Mouse (Mus musculus): ENCODE data around the gene Olfr1474.
"Not testable (repeated sequence)": the region's sequence is repeated elsewhere in the genome, so short reads cannot be mapped to it uniquely, and the experiment has no call there.

Gene Olfr1474

DNA sequence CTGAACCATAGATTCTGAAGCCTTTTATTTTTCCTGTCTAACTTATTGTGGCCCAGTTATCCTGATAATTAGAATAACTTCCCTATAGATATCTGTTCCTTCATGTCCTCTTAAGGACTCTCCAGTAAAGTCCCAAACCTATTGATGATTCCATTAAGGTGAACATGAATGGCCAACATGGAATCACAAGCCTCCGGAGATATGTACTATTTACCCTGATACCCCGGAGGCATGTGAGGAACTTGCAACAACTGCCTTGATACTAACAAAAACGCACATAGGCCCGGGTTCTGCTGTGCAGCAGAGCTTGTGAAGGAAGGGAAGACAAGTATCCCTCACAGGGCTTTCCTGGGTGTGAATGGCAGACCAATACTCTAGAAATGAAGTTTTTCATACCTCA is at the start of gene Olfr1474:
TSS of gene Olfr1474 (plus strand) at position 301 of the 400 bp plus-strand sequence.
- not testable (repeated sequence) for DNase-seq (ENCODE audit: low spot score)

DNA sequence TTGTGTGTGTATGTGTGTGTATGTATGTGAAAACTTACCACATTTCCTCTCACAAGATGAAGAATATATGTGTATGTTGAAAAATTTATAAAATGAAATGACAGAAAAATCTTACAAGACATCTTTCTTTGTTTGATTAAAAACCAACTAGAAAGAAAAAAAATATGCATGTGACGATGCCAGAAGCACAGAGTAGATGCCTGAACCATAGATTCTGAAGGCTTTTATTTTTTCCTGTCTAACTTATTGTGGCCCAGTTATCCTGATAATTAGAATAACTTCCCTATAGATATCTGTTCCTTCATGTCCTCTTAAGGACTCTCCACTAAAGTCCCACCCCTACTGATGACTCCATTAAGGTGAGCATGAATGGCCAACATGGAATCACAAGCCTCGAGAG is 26.3 kb upstream of the Olfr1474 start, which contains the start of gene Olfr1471:
TSS of gene Olfr1471 (plus strand) at position 301 of the 400 bp plus-strand sequence.
- not testable (repeated sequence) for DNase-seq (ENCODE audit: low spot score)

DNA sequence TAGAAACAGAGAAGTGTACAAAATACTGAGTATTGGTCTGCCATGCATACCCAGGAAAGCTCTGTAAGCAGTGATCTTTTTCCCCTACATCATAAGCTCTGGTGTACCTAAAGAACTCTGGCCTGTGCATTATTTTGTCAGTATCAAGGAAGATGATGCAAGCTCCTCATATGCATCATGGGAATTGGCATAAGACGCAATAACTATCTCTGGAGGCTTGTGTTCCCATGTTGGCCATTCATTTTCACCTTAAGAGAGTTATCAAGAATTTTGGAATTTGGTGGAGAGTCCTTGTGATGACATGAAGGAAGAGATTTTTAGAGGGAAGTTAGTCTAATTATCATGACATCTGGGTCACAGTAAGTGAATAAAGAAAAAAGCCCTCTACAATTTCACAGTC is 13.4 kb upstream of the Olfr1474 start, which contains the start of gene Olfr1472:
TSS of gene Olfr1472 (minus strand) at position 101 of the 400 bp plus-strand sequence.
- DNase-seq (ENCODE audit: low spot score), result no peak

DNA sequence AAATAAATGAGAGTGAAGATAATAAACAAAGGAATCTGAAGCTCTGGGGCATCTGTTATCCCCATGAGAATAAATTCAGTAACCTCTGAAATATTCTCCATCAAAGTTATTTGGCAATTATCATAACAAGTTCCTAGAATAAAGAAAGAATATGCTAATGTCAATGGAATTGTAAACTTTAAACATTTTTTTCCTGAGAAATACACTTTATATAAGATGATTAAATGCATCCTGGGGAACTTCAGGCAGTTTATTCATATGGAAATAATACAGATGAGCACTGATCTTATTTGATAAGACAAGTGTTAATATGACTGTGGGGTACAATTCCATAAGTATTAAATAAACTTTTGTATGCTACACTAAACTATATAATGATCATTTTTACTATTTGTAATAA is 10.7 kb downstream of the Olfr1474 start, which contains the start of gene Olfr1475:
TSS of gene Olfr1475 (minus strand) at position 101 of the 400 bp plus-strand sequence.
- no peak for DNase-seq (ENCODE audit: low spot score)

DNA sequence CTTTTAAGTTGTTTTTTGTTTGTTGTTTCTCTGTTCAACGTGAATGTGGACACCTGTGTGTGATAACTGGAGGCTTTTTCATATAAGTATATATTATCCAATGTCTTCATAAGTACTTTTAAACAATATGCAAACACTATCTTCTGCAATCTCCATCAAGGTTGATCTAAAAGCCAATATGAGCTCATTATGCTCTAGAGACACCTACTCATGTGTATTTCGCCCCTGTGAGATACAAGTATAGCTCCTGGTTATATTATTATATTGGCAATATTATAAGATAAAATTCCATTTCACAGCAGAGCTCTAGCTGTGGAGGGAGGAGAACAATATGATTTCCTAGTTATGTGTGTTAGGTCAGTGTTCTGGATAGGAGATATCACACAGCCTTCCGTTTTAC is 30.9 kb downstream of the Olfr1474 start, which contains the start of gene Olfr1477:
TSS of gene Olfr1477 (plus strand) at position 301 of the 400 bp plus-strand sequence.
- DNase-seq (ENCODE audit: low spot score), result no peak

Data from c-Kit-positive CD71-positive TER-119-positive erythroid progenitor cells, embryonic 14.5 days (primary cell).